Mouse (Mus musculus) gastrocnemius, postnatal 36 days (tissue): ENCODE results near the gene Gm28041. TPM values are rescaled to one million over a fixed set of nuclear protein-coding genes. Genes with fewer than 3 reads are reported as not detected.
A peak's percentile ranks its signal among the peaks of the same experiment; 100 is the strongest.
"Not testable (repeated sequence)": the region's sequence is repeated elsewhere in the genome, so short reads cannot be mapped to it uniquely, and the experiment has no call there.

Experiments used
- DNase-seq, 2 experiments: peaks; one replicate each; pipeline ENCODE4 v3.0.0; 2022
- intact Hi-C: fragments of 180-260 bp; cut with DNase I; formaldehyde crosslinking; loops from one replicate; pipeline ENCODE4 v1.15.1; 2025
- long read RNA-seq, 2 experiments: library from polyadenylated mRNA; stranded (forward); transcript quantifications; one replicate each; pipeline ENCODE4 v2.0.0; 2021
- total RNA-seq, 2 experiments: library from RNA; stranded (reverse); gene quantifications; 2 replicates each; pipeline ENCODE4 v1.2.3; 2021

Gm28041 gene
- not detected for total RNA-seq
- long read RNA-seq, experiment 1 = 0 reads
- long read RNA-seq, experiment 2 = 0 reads

GRCm38 (mm10) chr13:67375050-67375911, at the start of gene Gm28041, which contains the start of gene Zfp456:
Gm28041 (minus strand) TSS chr13:67375733.
Zfp456 (minus strand) TSS chr13:67375810.
- intact Hi-C loops = not testable (repeated sequence)
- peak; percentile 27 to 28 for DNase-seq

GRCm38 (mm10) chr13:67422532-67422931, 47.0 kb upstream of the Gm28041 start:
- intact Hi-C loops, DNase-seq: not testable (repeated sequence)

GRCm38 (mm10) chr13:67421207-67421857, 45.8 kb upstream of the Gm28041 start, which contains the start of gene Zfp459:
Zfp459 (minus strand) TSS chr13:67421418.
- intact Hi-C loops = no loop called here
- no peak for DNase-seq

GRCm38 (mm10) chr13:67420558-67421206, 45.1 kb upstream of the Gm28041 start:
- intact Hi-C loops = no loop called here
- no peak for DNase-seq

GRCm38 (mm10) chr13:67416811-67417210, 41.3 kb upstream of the Gm28041 start:
- intact Hi-C loops = no loop called here

GRCm38 (mm10) chr13:67415759-67416158, 40.2 kb upstream of the Gm28041 start:
- intact Hi-C loops = no loop called here
- DNase-seq = no peak

More at GRCm38 (mm10) chr13:67416811-67417210, 41.3 kb upstream of the Gm28041 start:
- no peak for DNase-seq

- intact Hi-C loops, DNase-seq: not testable (repeated sequence)
Measured at GRCm38 (mm10) chr13:67413634-67414033, 38.1 kb upstream of the Gm28041 start.

GRCm38 (mm10) chr13:67399183-67399903, 23.8 kb upstream of the Gm28041 start, which contains the start of gene Zfp429:
Zfp429 (minus strand) TSS chr13:67399819.
- peak; percentile 56 to 62 for DNase-seq
- intact Hi-C loops = not testable (repeated sequence)

- intact Hi-C loops, DNase-seq: not testable (repeated sequence)
Measured at GRCm38 (mm10) chr13:67376255-67376654, 722 bp upstream of the Gm28041 start.

- intact Hi-C loops = no loop called here
- DNase-seq = peak; percentile 76 to 85
Measured at GRCm38 (mm10) chr13:67360131-67360744, 15.3 kb downstream of the Gm28041 start, which contains the start of the genes Gm28044 and Zfp953. Gm28044 (minus strand) TSS chr13:67360536. Zfp953 (minus strand) TSS chr13:67360605.

- intact Hi-C loops = no loop called here
- no peak for DNase-seq
Measured at GRCm38 (mm10) chr13:67351854-67352253, 23.7 kb downstream of the Gm28041 start.

- intact Hi-C loops = no loop called here
- no peak for DNase-seq
Measured at GRCm38 (mm10) chr13:67343422-67343821, 32.1 kb downstream of the Gm28041 start.

GRCm38 (mm10) chr13:67332877-67333276, 42.7 kb downstream of the Gm28041 start:
- DNase-seq = no peak
- intact Hi-C loops = no loop called here

GRCm38 (mm10) chr13:67332019-67332724, 43.4 kb downstream of the Gm28041 start, which contains the start of gene Zfp595:
Zfp595 (minus strand) TSS chr13:67332570.
- peak; percentile 65 to 69 for DNase-seq
- intact Hi-C loops = no loop called here

- no peak for DNase-seq
- intact Hi-C loops = loop anchor here (5.0 kb wide), 1 partner anchor 179 kb away; no protein-coding TSS in a partner anchor
Measured at GRCm38 (mm10) chr13:67306718-67307117, 68.8 kb downstream of the Gm28041 start.

GRCm38 (mm10) chr13:67305822-67306672, 69.5 kb downstream of the Gm28041 start, which contains the start of gene Zfp457:
Zfp457 (minus strand) TSS chr13:67306485.
- intact Hi-C loops = loop anchor here (5.0 kb wide), 1 partner anchor 179 kb away; no protein-coding TSS in a partner anchor
- DNase-seq = peak; percentile 69 to 75
